Mouse (Mus musculus): ENCODE measurements around the gene Irf5. TPM values are rescaled to one million over a fixed set of nuclear protein-coding genes. Genes with fewer than 3 reads are reported as not detected.

Irf5 gene
- polyA plus RNA-seq, 1 experiment from 2014 or later = 5.0 TPM

DNA sequence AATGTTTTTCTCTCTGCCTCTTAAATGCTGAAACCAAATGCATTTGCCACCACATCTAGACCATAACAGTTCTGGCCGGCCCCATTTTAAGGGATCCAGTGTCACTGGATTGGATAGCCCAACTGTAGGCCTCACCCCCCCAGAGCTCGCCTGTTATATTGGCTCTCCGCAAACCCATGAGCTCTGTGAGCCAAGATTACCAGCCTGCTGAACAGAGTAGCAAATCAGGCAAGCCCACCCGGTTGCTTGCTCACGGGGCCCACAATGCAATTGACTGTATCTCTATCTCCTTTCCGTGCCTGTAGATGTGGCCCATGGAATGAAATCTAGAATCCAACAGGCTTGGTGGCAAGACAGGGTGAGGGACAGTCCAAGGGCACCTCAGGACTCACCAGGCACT is 25.6 kb upstream of the Irf5 start:
- no peak for ATAC-seq (ENCODE audit: low FRiP score, low TSS enrichment)
- Histone ChIP-seq H3K36me3 (ENCODE audit: control insufficient read depth, insufficient read depth, low read length) (peaks cover 15% of the 10 kb centered on the region), H3K27me3 (ENCODE audit: control insufficient read depth, insufficient read depth, low read length) (no peaks in the 10 kb centered on the region), H3K4me2 (replicated peaks; ENCODE audit: low read depth, low read length) (no peak overlapping the region), H3K4me1 (ENCODE audit: control insufficient read depth, insufficient read depth, low read length) (0 out of 2 replicates have a peak, but pooled peaks cover 2% of the 10 kb centered on the region), H3K9ac (ENCODE audit: low read depth, low read length) (no peak overlapping the region), H3K27ac (ENCODE audit: low read depth, low read length) (no peak overlapping the region), H3K9me3 (ENCODE audit: control insufficient read depth, low read length) (no peaks in the 10 kb centered on the region), H3K4me3 (ENCODE audit: low read length) (no peak overlapping the region)
- 91% methylated on average over 6 of the region's 6 CpGs for WGBS

DNA sequence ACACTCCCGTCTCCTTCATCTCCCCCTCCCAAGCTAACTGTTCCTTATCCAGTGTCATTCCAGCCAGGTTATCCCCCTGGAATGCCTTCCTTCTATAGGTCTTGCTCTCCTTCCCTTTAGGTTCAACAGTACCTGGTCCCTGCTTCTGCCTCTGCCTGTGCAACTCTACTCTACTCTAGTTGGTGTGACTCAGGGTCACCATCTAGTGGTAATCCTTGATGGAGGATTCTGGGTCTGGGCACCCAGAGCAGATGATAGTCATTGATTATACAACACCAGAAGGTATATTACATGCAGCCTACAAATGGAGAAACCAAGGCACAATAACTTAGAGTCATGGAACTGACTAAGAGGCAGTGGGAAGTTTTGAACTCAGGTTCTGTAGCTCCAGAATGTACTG is 24.8 kb upstream of the Irf5 start:
- Histone ChIP-seq H3K4me1 (ENCODE audit: control insufficient read depth, insufficient read depth, low read length) (peaks cover 7% of the 10 kb centered on the region; the same call in 1 of the 2 replicates), H3K4me3 (ENCODE audit: low read length) (no peak overlapping the region), H3K9me3 (ENCODE audit: control insufficient read depth, low read length) (no peaks in the 10 kb centered on the region), H3K27ac (ENCODE audit: low read depth, low read length) (no peak overlapping the region), H3K36me3 (ENCODE audit: control insufficient read depth, insufficient read depth, low read length) (peaks cover 15% of the 10 kb centered on the region), H3K4me2 (replicated peaks; ENCODE audit: low read depth, low read length) (no peak overlapping the region), H3K9ac (ENCODE audit: low read depth, low read length) (no peak overlapping the region), H3K27me3 (ENCODE audit: control insufficient read depth, insufficient read depth, low read length) (no peaks in the 10 kb centered on the region)
- ATAC-seq (ENCODE audit: low FRiP score, low TSS enrichment) = no peak
- 88% methylated on average over 1 of the region's 1 CpGs for WGBS

DNA sequence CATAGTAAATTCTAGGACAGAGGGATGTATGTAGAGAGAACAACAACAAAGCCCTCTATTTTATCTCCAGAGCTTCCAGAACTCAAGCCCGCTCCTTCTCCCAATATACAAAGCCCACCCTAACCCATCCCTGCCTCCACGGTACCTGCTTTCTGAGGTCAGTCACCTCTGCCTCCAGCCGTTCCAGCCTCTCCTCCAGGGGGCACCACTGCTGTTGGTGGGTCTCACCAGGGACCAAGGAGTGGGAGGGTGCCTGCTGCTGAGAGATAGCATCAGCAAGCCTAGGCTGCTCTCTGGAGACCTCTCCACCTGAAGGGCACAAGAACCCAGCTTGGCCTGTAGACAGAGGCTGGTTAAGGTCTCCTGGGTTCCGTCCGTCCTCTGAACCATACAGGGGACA is 20.9 kb upstream of the Irf5 start:
- Histone ChIP-seq H3K4me3 (ENCODE audit: low read length) (no peak overlapping the region), H3K27me3 (ENCODE audit: control insufficient read depth, insufficient read depth, low read length) (no peaks in the 10 kb centered on the region), H3K4me1 (ENCODE audit: control insufficient read depth, insufficient read depth, low read length) (peaks cover 13% of the 10 kb centered on the region; the same call in 1 of the 2 replicates), H3K27ac (ENCODE audit: low read depth, low read length) (no peak overlapping the region), H3K9ac (ENCODE audit: low read depth, low read length) (no peak overlapping the region), H3K4me2 (replicated peaks; ENCODE audit: low read depth, low read length) (no peak overlapping the region), H3K9me3 (ENCODE audit: control insufficient read depth, low read length) (no peaks in the 10 kb centered on the region), H3K36me3 (ENCODE audit: control insufficient read depth, insufficient read depth, low read length) (peaks cover 7% of the 10 kb centered on the region; the same call in 1 of the 2 replicates)
- ATAC-seq (ENCODE audit: low FRiP score, low TSS enrichment) = no peak
- 92% methylated on average over 5 of the region's 5 CpGs for WGBS

DNA sequence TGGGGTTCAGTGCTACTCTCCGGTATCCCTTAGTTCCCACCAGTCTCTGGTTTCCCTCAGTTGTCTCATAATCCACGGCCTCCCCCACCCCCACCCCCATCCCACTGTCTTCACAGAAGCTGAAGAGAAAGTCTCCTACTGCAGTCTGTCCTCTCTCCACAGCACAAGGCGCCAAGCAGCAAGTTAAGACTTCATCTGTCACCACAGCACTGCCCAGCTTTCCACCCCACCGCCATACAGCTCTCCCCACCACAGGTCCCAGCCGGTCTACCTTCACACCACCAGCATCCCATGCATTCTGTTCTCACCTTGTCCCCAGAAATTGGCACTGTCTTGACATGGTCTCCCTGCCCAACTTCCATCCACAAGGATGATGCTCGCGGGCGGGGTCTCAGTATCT is 19.6 kb upstream of the Irf5 start:
- H3K27me3 ChIP-seq (ENCODE audit: control insufficient read depth, insufficient read depth, low read length) = no peaks in the 10 kb centered on the region
- peak overlapping the region; percentile 68 for H3K9ac ChIP-seq (ENCODE audit: low read depth, low read length)
- ATAC-seq (ENCODE audit: low FRiP score, low TSS enrichment) = peak; percentile 2; the same call in 1 of the 2 replicates
- WGBS = 15% methylated on average over 8 of the region's 8 CpGs
- H3K9me3 ChIP-seq (ENCODE audit: control insufficient read depth, low read length) = no peaks in the 10 kb centered on the region
- peaks cover 13% of the 10 kb centered on the region; the same call in 1 of the 2 replicates for H3K4me1 ChIP-seq (ENCODE audit: control insufficient read depth, insufficient read depth, low read length)
- peaks cover 7% of the 10 kb centered on the region; the same call in 1 of the 2 replicates for H3K36me3 ChIP-seq (ENCODE audit: control insufficient read depth, insufficient read depth, low read length)
- H3K4me3 ChIP-seq (ENCODE audit: low read length) = peak overlapping the region; percentile 68
- peak overlapping the region; percentile 72 for H3K4me2 ChIP-seq (replicated peaks; ENCODE audit: low read depth, low read length)
- H3K27ac ChIP-seq (ENCODE audit: low read depth, low read length) = no peak overlapping the region

DNA sequence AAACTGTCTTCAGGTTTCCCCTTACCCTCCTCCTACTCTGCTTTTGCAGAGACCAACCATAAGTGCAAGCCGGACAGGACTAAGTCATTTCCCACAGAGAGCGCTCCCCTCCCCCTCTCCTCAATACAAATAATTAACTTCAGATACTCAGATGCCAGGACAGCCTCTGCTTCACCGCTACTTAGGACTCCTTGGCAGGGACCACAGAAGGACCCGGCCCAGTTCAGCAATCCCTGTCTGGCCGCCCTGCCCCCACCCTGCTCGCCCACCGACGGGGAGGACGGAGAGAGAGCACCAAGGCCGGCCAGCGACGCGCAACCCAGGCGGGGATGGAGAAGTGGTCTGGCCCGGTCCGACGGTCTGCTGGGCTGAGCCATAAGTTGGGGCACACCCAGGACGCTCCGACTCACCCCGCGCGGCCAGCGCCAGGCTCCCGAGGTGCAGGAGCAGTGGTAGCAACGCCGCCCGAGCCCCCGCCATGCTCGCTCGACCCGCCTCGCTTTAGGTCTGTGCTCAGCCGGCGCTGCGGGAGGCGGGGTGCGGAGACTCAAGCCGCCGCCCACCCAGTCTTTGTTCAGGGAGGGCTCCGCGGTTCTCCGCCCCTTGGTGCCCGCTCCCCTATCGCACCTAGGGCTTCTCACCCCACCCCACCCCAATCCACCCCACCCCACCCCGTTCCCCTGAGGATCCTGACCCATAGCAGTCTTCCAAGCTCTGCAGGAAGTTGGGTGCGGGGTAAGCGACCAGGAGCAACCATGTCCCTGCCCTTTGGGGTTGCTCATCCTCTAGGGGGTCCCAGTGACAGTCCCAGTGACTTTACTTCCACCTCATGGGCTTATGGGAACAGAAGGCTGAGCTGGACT is 18.7 kb upstream of the Irf5 start, which contains the start of gene Kcp:
Gene Kcp (minus strand): TSS at position 506 of the 863 bp plus-strand sequence.
- H3K27ac ChIP-seq (ENCODE audit: low read depth, low read length) = peak within 1 kb of the TSS; percentile 4; the same call in 1 of the 2 replicates
- ATAC-seq (ENCODE audit: low FRiP score, low TSS enrichment) = peak; percentile 68
- WGBS = 0% methylated on average over 32 of the region's 47 CpGs

DNA sequence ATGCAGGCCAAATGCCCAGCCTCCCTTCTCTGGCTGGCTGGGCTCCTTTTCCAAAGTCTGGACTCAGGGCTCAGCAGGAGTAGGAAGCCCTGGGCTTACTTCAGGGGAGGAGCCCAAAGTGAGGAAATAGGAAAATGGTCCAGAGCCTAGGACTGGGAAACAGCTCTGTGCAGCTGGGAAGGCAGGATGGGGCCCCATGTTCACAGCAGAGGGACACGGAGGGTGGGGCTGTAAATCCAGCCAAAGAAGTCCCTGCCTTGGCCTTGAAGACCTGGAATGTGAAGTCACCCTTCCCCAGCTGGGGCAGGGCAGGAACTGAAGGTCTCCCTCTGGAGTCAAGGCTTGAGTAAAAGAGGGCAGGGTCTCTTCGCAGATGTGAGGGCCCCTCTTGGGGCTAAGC is 17.3 kb upstream of the Irf5 start:
- H3K4me1 ChIP-seq (ENCODE audit: control insufficient read depth, insufficient read depth, low read length) = peaks cover 23% of the 10 kb centered on the region
- no peak overlapping the region for H3K9ac ChIP-seq (ENCODE audit: low read depth, low read length)
- no peaks in the 10 kb centered on the region for H3K9me3 ChIP-seq (ENCODE audit: control insufficient read depth, low read length)
- H3K36me3 ChIP-seq (ENCODE audit: control insufficient read depth, insufficient read depth, low read length) = peaks cover under 1% of the 10 kb centered on the region; the same call in 1 of the 2 replicates
- H3K4me2 ChIP-seq (replicated peaks; ENCODE audit: low read depth, low read length) = no peak overlapping the region
- ATAC-seq (ENCODE audit: low FRiP score, low TSS enrichment) = no peak
- 0 out of 2 replicates have a peak overlapping the region, but pooled peaks have one; percentile 24 for H3K27ac ChIP-seq (ENCODE audit: low read depth, low read length)
- WGBS = 20% methylated on average over 2 of the region's 2 CpGs
- H3K27me3 ChIP-seq (ENCODE audit: control insufficient read depth, insufficient read depth, low read length) = no peaks in the 10 kb centered on the region
- no peak overlapping the region for H3K4me3 ChIP-seq (ENCODE audit: low read length)

More for the DNA sequence above, 18.7 kb upstream of the Irf5 start, which contains the start of gene Kcp:
- peak within 1 kb of the TSS; percentile 72 for H3K4me2 ChIP-seq (replicated peaks; ENCODE audit: low read depth, low read length)
- H3K27me3 ChIP-seq (ENCODE audit: control insufficient read depth, insufficient read depth, low read length) = no peaks in the 10 kb centered on the region
- peaks cover 14% of the 10 kb centered on the region; the same call in 1 of the 2 replicates for H3K4me1 ChIP-seq (ENCODE audit: control insufficient read depth, insufficient read depth, low read length)
- H3K36me3 ChIP-seq (ENCODE audit: control insufficient read depth, insufficient read depth, low read length) = peaks cover 4% of the 10 kb centered on the region; the same call in 1 of the 2 replicates
- no peaks in the 10 kb centered on the region for H3K9me3 ChIP-seq (ENCODE audit: control insufficient read depth, low read length)
- H3K9ac ChIP-seq (ENCODE audit: low read depth, low read length) = peak within 1 kb of the TSS; percentile 68
- peak within 1 kb of the TSS; percentile 68 for H3K4me3 ChIP-seq (ENCODE audit: low read length)

DNA sequence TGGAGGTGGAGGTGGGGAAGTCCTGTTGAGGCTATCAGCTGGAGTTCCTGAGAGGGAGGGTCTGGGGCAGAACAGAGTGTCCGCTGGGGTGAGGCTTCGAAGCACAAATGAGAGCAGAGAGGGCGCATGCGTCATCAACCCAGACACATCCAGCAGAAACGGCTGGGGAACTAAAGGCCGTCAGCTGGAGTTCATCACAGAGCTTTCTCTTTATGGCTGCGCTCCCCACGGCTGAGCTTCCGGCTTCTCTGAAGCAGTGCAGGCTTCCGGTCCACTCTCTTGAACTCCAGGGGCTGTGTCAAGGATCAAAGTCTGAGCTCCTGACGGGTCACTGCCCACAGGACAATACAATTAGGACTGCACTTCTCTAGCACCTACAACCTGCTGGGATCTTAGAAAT is 13.1 kb upstream of the Irf5 start:
- Histone ChIP-seq H3K27ac (ENCODE audit: low read depth, low read length) (peak overlapping the region; percentile 87), H3K4me2 (replicated peaks; ENCODE audit: low read depth, low read length) (peak overlapping the region; percentile 29), H3K9ac (ENCODE audit: low read depth, low read length) (peak overlapping the region; percentile 37; the same call in 1 of the 2 replicates), H3K4me1 (ENCODE audit: control insufficient read depth, insufficient read depth, low read length) (peaks cover 16% of the 10 kb centered on the region), H3K36me3 (ENCODE audit: control insufficient read depth, insufficient read depth, low read length) (no peaks in the 10 kb centered on the region), H3K4me3 (ENCODE audit: low read length) (no peak overlapping the region; the same call in 1 of the 2 replicates), H3K9me3 (ENCODE audit: control insufficient read depth, low read length) (no peaks in the 10 kb centered on the region), H3K27me3 (ENCODE audit: control insufficient read depth, insufficient read depth, low read length) (no peaks in the 10 kb centered on the region)
- 1% methylated on average over 11 of the region's 11 CpGs for WGBS
- peak; percentile 90 for ATAC-seq (ENCODE audit: low FRiP score, low TSS enrichment)

DNA sequence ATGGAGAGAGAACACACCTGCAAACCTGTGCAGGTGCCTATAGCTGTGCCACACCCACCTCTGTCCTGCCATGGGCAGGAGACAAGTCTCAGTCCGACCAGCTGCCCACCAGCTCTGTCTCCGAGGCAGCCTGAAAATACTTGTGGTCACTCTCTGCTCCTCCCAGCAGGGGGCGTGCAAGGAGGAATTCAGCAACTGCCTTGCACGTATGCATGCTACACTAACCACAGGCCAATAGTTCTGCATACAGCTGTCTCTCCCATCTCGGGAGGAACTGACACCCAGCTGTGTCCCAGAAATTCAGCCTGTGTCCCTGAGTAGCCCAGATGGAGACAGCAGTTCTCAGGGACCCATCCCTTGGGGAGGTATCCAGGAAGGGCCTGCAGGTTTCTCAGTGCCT is 9.3 kb upstream of the Irf5 start:
- 8% methylated on average over 5 of the region's 5 CpGs for WGBS
- Histone ChIP-seq H3K4me3 (ENCODE audit: low read length) (no peak overlapping the region), H3K9me3 (ENCODE audit: control insufficient read depth, low read length) (no peaks in the 10 kb centered on the region), H3K4me2 (replicated peaks; ENCODE audit: low read depth, low read length) (no peak overlapping the region), H3K27me3 (ENCODE audit: control insufficient read depth, insufficient read depth, low read length) (no peaks in the 10 kb centered on the region), H3K36me3 (ENCODE audit: control insufficient read depth, insufficient read depth, low read length) (no peaks in the 10 kb centered on the region), H3K27ac (ENCODE audit: low read depth, low read length) (no peak overlapping the region), H3K4me1 (ENCODE audit: control insufficient read depth, insufficient read depth, low read length) (peaks cover 9% of the 10 kb centered on the region), H3K9ac (ENCODE audit: low read depth, low read length) (no peak overlapping the region)
- peak; percentile 53 for ATAC-seq (ENCODE audit: low FRiP score, low TSS enrichment)
